Mouse (Mus musculus) lung, adult 2 months (tissue): Measurements from ENCODE around the gene Mcfd2. TPM values are rescaled to one million over a fixed set of nuclear protein-coding genes. Genes with fewer than 3 reads are reported as not detected.
A peak's percentile ranks its signal among the peaks of the same experiment; 100 is the strongest.

Experiments used
- DNase-seq: peaks from one replicate; pipeline ENCODE4 v3.0.0; 2022
- H3K4me1 ChIP-seq: fragments of 200-500 bp; 2 replicates; pipeline ENCODE4 v1.6.1; 2011; ENCODE audit warnings: low read length; ENCODE audit not compliant: control insufficient read depth, insufficient read depth
- H3K4me3 ChIP-seq: fragments of 200-500 bp; replicated peaks from 2 replicates; pipeline ENCODE3; 2011; ENCODE audit warnings: low read depth, mild to moderate bottlenecking, control low read depth, low read length; ENCODE audit errors: extremely low read depth
- CTCF ChIP-seq: fragments of 200-500 bp; IDR thresholded peaks from 2 replicates; pipeline ENCODE4 v1.5.1; 2011; ENCODE audit warnings: mild to moderate bottlenecking, low read length, control low read depth; ENCODE audit not compliant: insufficient read depth
- POLR2A ChIP-seq: fragments of 200-500 bp; IDR thresholded peaks from 2 replicates; pipeline ENCODE4 v1.6.1; 2011; ENCODE audit warnings: low read depth, mild to moderate bottlenecking, control low read depth, low read length, borderline replicate concordance; ENCODE audit errors: extremely low read depth
- WGBS: fragments of 180-500 bp; shearing (Covaris S2); methylation state at CpG from one replicate; pipeline ENCODE4 v1.1.7; 2018; 5-methylcytosine and 5-hydroxymethylcytosine counted together
- polyA plus RNA-seq: library from polyadenylated mRNA; depleted of rRNA; stranded (reverse); fragments of >200 nt; gene quantifications from 2 replicates; pipeline ENCODE4 v1.2.3, GENCODE M21; 2012

Mcfd2 gene
- polyA plus RNA-seq, 1 experiment, result 87.8 TPM

GRCm38 (mm10) chr17:87255672-87256071 lies 10.1 kb downstream of the Mcfd2 start:
- TF ChIP-seq POLR2A (no peak), CTCF (no peak)
- no peak for DNase-seq
- H3K4me1 ChIP-seq, result no peaks in the 10 kb centered on the region
- H3K4me3 ChIP-seq, result no peak overlapping the region
- 82% methylated on average over 16 of the region's 16 CpGs for WGBS

DNA sequence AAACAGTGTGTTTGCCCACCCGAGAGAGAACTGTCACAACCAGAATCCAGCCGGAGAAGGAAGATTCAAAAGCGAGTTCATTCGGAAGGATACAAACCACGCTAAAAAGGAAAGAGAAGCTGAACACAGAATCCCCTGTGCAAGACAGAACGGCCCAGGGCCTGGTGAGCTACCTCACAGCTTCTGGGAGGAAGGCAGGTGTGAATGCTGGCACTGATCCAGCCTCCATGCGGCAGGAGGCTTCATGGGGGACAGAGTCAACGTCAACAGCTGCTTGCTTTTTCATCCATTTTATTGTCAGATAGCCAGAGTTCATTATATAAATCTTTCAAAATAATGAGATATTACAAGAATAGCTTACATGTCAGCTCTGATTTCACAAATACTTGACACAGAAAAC lies 11.4 kb downstream of the Mcfd2 start:
- no peak for DNase-seq
- Histone ChIP-seq H3K4me3 (no peak overlapping the region), H3K4me1 (no peaks in the 10 kb centered on the region)
- TF ChIP-seq POLR2A, result no peak
- no peak for TF ChIP-seq CTCF
- 71% methylated on average over 8 of the region's 8 CpGs for WGBS

- H3K4me3 ChIP-seq, result no peak overlapping the region
- DNase-seq, result no peak
- no peaks in the 10 kb centered on the region for H3K4me1 ChIP-seq
- WGBS, result 82% methylated on average over 9 of the region's 9 CpGs
- TF ChIP-seq POLR2A (no peak), CTCF (no peak)
Observed at GRCm38 (mm10) chr17:87246103-87246502, 19.6 kb downstream of the Mcfd2 start.

GRCm38 (mm10) chr17:87237826-87238225 lies 27.9 kb downstream of the Mcfd2 start:
- Histone ChIP-seq H3K4me3 (no peak overlapping the region), H3K4me1 (no peaks in the 10 kb centered on the region)
- no peak for TF ChIP-seq CTCF
- no peak for TF ChIP-seq POLR2A
- no peak for DNase-seq
- 76% methylated on average over 11 of the region's 11 CpGs for WGBS

- peak; percentile 25 for DNase-seq
- H3K4me1 ChIP-seq, result no peaks in the 10 kb centered on the region
- no peak for TF ChIP-seq CTCF
- no peak for TF ChIP-seq POLR2A
- no peak overlapping the region for H3K4me3 ChIP-seq
- 50% methylated on average over 18 of the region's 18 CpGs for WGBS
Observed at GRCm38 (mm10) chr17:87236725-87237650, 28.7 kb downstream of the Mcfd2 start.

- 93% methylated on average over 6 of the region's 6 CpGs for WGBS
- no peak for TF ChIP-seq POLR2A
- TF ChIP-seq CTCF, result no peak
Observed at GRCm38 (mm10) chr17:87235019-87235418, 30.7 kb downstream of the Mcfd2 start.

DNA sequence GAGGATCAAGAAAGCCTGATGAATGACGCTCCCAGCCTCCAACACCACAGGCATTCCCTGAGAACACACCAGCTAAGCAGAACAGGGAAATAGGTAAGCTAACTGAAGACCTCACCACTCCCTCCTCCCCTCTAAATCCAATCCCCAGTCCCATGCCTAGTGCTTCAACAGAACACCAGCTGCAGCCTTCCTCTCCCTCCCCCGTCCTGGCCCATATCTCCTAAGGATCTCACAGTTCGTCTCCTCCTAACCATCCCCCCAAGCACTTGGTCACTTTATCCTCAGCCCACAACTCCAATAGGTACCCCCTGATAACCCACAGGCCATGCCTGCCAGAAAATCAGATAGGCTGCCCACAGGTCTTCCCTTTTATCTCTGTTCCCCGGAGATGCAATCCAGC lies 37.9 kb downstream of the Mcfd2 start:
- no peak for DNase-seq
- TF ChIP-seq CTCF (no peak), POLR2A (no peak)
- WGBS, result 64% methylated on average over 4 of the region's 4 CpGs

More at GRCm38 (mm10) chr17:87235019-87235418, 30.7 kb downstream of the Mcfd2 start:
- Histone ChIP-seq H3K4me3 (no peak overlapping the region), H3K4me1 (no peaks in the 10 kb centered on the region)
- no peak for DNase-seq

GRCm38 (mm10) chr17:87226079-87226640 lies 39.6 kb downstream of the Mcfd2 start:
- WGBS, result 54% methylated on average over 10 of the region's 10 CpGs
- no peak overlapping the region for H3K4me3 ChIP-seq
- H3K4me1 ChIP-seq, result no peaks in the 10 kb centered on the region
- no peak for DNase-seq
- TF ChIP-seq POLR2A (no peak), CTCF (no peak)

More for the DNA sequence above, 37.9 kb downstream of the Mcfd2 start:
- Histone ChIP-seq H3K4me3 (no peak overlapping the region), H3K4me1 (no peaks in the 10 kb centered on the region)

DNA sequence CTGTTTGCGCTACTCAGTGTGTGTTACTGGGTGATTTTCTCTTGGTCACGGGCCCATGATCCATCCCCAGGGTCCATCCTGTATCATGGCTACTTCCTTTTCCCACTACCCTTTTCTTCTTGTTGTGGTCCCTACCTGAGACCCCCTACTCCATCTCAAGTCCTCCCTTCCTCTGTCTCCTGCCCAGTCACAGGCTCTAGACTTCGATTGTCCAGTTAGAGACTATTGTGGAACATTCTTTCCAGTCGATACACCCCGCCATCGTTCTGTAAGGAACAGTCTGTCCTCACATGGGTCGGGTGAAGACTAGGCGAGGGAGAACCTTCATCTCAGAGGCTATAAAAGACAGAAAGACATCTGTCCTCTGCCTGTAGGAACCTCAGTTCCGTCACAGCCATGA lies 40.4 kb downstream of the Mcfd2 start:
- no peak overlapping the region for H3K4me3 ChIP-seq
- WGBS, result 92% methylated on average over 9 of the region's 9 CpGs
- TF ChIP-seq POLR2A (no peak), CTCF (no peak)
- no peak for DNase-seq
- H3K4me1 ChIP-seq, result no peaks in the 10 kb centered on the region
